Mouse (Mus musculus) right cerebral cortex, postnatal 4 days (tissue): ENCODE data around the gene Sorcs2.

Experiments used
- DNase-seq: peaks from one replicate; pipeline ENCODE4 v3.0.0-alpha.2; 2022

The Sorcs2 gene

DNA sequence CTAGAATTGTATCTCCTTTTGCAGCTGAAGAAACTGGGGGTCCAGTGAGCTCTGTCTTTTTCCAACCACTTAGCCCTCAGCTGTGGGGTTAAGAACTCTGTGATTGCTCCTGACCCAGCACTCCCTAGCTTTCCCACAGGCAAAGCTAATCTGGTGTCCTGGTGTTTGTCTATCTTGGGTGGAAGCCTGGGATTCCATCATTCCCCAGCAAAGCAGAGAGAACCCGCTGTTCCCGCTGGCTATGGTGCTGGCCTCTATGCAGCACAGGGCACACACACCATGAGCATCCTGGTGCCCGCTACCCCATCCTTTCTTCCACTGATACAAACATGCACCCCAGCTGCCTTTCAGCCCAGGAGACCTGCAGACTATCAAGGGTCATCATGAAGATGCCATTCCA lies 42.3 kb downstream of the Sorcs2 start:
- DNase-seq = no peak

DNA sequence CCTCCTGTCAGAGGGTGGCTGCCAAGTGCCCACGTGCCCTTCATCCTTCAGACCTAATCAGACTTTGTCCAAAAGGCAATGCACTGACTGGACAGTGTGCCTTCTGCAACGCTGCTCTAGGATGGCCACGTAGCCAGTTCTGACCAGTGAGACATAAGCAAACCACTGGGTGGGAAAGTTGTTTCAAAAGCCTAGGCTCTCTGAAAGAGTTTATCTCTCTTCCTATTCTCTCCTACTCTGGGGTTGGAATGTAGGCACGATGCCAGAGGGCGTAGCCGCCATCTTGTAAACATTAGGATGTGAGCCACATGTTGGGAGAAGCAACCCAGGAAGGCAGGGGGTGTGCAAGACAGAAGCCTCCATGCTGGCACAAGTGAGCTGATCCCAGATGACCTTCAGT lies 44.3 kb downstream of the Sorcs2 start:
- no peak for DNase-seq

DNA sequence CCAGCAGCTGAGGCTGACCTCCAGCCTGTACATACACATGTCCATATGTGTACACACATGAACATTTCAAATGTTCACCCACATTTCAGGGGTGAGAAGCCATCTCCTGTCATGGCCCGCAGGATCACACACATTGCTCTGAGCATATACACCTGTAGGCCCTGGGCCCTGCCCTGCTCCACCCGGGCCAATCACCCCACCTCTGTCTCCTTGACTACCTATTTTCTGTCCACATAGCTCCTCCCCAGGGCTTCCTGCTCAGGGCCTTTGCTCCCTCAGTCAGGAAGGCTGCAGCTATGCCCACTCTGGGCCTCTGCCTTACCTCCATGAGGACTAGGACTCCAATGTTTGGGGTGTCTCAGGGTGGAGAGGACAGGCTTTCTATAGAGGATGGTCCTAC lies 44.7 kb downstream of the Sorcs2 start:
- no peak for DNase-seq

DNA sequence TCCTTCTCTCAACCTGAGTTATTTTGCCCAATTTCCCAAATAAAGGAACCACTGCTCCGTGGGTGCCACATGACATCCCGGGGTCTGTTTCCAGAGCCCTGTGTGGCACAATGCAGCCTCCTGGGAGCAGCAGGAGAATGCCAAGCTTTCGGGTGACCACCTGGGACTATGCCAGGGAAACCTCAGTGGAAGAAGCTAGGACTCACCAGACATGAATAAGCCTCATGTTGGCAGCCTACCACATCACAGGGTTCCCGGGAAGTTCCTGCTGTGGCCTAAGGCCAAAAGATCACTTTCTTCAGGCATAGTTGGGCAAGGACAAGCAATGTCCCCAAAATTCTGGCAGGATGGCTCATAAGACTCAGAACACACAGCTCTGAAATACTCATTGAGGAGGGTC lies 51.2 kb downstream of the Sorcs2 start:
- DNase-seq = no peak

DNA sequence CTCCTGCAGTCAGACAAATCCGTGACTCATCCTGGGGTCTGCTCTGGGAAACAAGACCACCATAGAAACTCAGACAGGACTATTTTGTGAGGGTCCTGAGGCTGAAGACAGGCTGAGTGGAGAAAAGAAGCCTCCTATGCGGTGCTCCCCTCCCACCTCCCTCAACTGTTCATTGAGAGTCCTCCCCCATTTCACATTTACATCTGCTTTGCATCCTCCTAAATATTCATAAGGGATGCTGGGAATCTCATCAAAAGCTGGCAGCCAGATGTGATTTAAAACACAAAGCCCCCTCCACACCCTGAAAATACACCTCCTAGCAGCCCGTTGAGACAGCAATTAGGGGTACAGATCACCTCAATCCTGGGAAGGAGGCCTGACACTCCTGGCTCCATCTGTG lies 58.7 kb downstream of the Sorcs2 start:
- no peak for DNase-seq

DNA sequence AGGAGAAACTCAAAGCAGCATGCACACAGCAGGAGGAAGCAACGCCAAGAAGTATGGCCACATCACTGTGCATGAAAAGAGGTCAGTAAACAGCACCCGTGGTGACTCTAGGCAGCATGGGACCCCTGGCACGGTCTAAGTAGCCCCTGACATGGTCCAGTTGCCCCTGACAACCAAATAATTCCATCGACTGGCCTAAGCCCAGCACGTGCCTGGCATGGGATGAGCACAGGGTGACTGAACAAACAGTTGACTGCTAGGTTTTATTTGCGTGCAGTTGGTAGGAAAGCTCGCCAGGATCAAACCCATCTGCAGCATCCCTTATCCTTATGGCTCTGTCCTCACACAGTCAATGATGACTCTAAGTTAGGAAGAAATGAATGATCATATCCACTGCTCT lies 61.7 kb downstream of the Sorcs2 start:
- DNase-seq = no peak

DNA sequence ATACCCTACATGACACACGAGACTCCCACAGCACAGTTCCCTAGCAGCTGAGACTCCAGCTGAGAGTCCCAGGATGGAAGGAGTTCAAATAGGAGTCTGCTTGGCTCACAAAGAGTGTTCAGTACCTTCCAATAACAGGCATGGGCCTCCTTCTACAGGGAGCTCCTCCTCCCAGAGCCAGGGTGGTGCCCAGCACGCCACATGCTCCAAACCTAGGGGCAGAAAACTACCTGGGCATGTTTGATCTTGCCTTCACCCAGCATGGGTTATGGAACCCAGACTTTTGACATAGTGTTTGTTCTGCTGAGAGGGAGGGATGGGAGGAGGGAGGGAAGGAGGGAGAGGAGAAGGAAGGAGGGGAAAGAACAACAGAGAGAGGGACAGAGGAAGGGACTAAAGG lies 62.3 kb downstream of the Sorcs2 start:
- DNase-seq = no peak

DNA sequence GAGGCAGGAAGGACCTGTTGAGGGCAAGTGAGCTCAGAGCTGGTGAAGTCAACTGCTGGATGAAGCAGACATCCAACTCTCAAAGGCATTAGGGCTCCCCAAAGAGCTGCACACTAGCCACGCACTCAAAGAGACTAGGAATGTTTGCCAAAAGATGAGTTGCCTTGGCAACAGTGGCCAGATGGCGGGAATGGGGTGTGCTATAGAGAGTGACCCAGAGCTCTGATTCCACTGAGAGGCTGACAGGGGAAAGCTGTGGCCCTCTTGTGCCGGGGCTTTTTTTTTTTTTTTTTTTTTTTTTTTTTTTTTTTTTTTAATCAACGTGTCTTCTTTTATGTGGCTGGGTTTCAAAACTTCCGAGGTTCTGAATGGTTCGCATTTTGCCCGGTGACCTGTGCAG lies 63.7 kb downstream of the Sorcs2 start:
- DNase-seq = no peak

DNA sequence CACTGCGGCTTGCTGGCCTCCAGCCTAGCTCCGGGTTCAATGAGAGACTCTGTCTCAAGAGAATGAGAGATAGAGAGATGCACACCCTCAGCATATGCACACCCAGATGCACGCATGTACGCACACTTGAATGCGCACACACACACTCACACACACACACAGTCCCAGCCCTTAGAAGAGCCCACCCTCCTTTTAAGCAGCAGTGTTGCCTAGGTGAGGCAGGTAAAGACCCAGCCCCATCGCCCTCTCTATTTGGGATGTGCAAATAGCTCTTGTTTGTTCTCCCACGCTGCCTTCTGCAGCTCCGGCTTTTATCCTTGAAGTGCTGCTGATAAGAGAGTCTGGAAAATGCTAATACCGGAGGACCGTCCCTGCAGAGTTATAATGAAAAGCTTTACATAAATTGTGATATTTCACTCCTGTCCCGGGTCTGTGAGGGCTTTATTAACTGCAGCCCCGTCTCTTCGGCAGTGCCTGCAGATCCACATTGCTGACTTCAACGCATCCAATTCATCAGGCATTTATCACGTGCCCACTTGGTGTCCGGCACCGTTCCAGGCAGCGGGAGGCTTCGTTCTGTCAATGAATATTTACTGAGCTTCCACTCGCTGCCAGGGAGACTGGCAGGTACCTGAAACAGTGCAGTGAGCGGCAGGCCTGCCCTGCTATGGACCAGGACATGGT lies 67.3 kb downstream of the Sorcs2 start:
- DNase-seq = peak; percentile 38

DNA sequence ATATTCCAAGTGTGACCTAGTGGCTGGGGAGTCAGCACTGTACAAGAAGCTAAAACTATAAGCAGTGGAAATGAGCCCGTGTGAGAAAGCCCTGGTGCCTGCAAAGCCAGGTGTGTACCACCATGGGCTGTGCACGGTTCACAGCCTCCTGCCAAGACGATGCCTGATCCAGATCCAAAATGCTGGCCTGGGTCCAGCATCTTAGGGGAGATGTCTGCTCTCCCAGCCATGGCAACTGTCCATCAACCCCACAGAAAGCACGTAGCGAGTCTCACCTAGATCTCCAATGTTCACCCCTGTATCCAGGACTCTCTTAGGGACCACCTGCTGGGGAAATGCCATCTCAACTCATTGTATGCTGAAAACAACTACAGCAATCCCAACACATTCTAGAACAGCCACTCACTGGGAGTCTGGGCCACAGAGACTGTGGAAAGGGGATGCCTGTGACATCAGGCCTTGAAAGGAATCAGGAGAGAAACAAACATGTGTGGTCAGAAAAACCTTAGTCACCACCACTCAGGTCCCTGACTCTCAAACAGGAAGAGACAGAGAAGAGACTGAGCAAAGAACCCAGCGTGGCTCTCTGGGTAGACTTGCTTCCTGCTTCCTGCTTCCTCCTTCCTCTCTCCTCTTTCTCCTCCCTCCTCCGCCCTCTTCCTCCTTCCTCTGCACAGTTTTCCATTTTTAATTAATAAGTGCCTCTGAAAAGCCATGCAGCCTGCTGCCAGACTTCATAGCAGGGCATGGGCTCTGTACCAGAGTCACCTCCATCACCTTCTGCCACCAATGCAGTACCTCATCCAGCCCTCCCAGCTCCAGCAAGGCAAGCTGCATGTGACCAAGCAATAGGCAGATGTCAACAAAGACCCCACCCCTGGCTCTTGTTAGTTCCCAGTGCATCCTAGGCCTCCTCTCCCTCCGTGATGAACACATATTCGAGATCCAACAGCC lies 71.6 kb downstream of the Sorcs2 start:
- no peak for DNase-seq

DNA sequence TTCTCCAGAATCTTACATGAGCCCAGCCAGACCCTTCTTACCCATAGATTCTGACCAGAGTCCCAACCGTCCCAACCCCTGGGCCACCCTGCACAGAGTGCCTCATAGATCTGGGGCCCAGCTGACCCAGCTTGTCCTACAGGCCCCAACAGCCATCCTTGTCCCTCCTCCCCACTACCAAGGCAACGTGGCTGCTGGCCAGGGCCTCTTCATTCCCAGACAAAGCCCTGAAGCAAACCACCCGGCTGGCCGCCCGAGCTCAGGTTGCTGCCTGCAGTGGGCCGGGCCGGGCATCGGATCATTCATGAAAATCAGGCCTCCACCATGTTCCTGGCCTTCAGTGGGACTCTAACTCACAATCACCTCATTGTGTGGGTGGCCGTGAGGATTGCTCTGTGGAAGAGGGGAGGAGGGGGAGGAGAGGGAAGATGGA lies 73.8 kb downstream of the Sorcs2 start:
- DNase-seq = peak; percentile 74

DNA sequence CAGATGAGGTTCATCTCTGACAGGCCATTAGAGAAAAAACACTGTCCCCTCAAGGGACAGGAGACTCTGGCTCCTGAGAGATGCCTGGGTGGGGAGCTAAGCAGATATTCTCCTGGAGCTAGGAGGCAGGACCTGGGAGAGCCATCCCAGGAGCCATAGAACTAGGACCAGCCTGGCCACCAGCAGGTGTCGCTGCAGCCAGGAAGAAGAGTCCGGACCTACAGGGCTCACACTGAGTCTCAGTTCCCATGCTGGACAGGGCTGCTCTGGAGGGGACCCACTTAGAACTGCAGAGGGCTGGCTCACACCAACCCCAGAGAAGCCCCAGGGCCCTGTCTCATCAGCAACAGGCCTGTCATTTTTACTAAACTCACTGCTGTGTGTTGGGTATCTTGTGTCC lies 74.4 kb downstream of the Sorcs2 start:
- peak; percentile 75 for DNase-seq

DNA sequence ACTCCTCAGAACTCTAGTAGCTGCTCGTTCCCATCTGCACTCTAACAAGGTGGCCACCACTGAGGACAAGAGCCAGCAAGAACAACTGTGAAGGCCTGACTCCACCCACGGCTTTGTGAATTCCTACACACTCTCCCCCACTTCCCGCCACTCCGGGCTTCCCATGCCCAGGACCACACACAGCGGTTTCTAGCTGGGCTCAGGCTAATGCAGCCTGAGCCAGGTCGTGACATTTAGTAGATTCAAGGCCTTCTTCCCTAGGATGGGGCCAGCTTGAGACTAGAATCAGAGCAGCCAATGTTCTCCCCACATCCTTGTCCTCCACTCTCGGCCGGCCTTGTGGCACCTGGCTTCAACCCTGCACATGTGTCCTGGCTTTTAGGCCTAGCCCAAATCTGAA lies 76.4 kb downstream of the Sorcs2 start:
- DNase-seq = no peak

DNA sequence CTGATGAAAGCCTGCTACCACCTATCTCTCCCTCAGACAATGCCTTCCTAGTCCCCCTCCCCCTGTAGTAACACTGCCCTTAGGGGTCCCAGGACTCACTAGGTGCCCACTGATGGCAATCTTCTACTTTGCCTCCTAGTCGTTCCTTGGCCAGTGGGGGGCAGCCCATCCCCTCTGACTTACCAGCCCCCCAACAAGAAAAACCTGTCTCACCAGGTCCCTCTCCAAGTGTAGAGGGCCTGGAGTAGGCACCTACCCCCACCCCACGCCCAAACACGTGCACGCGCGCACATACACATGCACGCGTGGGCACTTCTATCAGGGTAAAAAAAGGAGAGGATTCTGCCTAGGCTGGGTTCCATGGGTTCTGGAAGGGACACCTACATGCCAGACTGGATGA lies 77.3 kb downstream of the Sorcs2 start:
- no peak for DNase-seq

DNA sequence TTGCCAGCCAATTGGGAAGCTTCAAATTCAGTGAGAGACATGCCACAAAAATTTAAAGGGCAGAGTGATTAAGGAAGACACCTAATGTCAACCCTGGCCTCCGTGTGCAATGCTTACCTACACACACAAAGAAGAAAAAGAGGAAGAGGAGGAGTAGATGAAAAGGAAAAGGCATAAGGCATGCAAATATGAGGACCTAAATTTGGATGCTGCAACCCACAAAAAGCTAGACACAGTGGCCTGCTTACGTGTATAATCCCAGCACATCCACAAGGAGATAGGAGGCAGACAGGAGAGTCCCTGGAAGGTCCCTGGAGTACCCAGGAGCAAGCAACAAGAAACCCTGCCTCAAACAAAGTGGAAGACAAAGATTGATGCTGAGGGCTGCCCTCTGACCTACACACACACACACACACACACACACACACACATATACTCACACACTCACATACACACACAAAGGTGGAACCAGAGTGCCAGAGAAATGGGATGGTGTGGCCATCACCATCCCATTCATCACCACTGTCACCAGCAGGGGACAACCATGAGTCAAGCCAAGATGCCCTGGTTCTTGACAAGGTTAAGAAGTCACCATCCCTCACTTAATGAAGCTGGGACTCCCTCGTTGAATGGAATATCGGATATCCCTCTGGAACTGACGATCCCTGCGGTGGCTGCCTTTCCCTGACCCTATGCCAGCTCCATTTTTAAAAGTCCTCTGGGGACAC lies 80.1 kb downstream of the Sorcs2 start:
- DNase-seq = no peak

DNA sequence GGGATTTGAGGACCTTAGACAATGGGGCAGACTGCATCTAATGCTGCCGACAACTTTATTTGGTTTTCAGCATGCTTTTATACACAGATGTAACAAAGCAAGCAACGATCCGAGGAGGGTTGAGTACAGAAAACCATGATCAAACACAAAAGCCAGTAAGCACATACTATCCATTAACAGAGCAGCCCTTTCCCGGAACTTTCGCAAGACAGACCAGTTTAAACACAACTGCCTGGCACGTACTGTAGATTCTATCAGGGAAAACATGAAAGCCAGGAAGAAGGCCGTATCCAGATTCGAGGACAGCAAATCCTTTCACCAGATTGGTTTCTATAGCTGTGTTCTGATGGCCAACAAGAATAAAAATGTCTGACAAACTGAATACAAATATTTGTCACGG lies 82.8 kb downstream of the Sorcs2 start:
- DNase-seq = no peak

DNA sequence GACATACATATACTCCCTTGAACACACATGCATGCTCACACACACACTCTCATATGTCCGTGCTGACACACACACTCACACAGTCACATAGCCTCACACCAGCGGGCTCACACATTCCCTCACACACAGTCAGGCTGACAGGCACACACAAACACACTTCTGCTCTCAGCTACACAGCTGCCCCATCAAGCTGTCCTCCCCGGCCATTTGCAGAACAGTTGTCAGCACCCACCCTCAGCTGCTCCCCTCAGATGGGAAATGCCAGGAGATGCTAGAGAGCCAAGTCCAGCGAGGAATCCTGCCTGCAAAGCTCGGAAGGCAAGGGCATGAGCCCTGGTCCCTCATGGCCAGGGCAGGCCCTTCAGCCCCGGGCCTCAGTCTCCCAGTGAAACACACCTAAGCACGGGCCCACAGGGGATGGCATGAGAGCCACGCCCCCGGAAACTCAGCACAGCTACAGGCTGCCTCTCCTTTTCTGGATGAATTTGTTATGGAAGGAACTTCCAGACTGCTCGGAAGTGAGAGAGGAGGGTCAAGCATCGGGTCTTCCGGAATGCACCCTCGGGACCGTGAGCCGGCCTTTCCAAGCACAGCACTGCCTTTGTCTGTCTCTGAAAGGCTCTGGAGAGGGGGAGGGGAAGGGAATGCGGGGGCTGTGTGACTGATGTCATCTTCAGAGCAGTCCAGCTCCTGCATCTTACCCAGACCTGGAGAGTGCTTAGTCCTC lies 84.4 kb downstream of the Sorcs2 start:
- peak; percentile 19 for DNase-seq

DNA sequence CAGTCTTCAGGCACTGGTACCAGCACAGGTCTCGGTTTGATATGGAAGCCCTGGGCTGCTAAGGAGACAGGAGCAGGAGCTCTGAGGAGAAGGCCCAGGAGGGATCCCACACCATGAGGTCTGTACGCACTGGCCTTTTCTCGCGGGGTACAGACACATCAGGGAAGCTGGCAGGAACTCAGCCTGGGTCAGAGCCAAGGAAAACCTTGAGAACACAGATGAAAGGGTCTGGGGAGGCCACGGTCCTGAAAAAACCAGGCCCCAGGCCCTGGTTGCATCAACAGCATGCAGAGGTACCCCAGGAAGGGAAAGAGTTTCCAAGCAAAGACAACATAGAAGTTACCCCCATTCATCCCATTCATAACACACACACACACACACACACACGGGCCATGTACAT lies 85.0 kb downstream of the Sorcs2 start:
- DNase-seq = peak; percentile 18

DNA sequence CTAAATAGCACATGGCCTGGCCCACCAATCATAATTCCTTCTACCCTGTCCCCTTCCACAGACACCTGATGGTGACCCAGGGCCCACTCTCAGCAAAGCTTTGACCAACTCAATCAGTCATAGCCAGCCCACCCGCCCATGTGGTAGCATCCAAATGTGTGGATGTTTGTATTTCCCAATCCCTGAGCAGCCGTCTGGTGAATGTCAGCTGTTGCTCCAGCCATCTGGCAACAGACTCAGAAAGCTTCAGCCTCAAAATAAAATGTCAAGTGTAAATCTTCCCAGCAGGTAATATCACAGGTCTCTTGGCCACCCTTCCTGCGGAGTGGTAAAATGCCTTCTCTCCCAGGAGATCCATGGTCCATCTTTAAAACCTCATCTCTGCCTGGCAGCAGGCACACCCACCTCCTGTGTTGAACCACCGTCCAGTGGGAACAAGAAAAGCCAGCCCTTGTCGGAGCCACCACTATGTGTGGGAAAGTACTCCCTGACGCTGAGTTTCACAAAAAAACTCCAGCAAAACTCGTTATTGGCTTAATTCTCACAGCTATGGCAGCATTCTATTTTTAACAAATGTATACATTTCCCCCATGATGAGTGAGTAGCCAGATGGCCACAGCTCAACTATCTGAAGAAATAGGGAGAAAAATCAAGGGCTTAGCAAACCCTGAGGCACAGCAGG lies 93.5 kb downstream of the Sorcs2 start:
- DNase-seq = no peak

DNA sequence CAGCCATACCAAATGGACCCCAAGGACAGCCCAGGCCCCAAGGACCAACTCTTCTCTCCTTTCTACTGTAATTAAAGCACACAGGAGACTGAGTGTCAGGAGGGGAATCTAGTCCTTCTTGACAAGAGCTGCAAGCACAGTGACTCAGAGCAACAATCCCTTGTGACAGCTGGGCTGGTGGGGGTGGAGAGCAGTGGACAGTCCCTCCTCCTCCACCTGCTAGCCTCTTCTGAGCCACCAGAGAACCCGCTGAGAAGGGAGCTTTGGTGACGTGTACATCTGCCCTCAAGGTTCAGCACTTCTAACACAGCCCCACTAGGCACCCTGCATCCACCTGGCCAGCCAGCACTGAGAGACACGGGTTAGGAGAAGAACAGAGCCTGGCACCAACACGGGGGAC lies 96.8 kb downstream of the Sorcs2 start:
- DNase-seq = no peak

DNA sequence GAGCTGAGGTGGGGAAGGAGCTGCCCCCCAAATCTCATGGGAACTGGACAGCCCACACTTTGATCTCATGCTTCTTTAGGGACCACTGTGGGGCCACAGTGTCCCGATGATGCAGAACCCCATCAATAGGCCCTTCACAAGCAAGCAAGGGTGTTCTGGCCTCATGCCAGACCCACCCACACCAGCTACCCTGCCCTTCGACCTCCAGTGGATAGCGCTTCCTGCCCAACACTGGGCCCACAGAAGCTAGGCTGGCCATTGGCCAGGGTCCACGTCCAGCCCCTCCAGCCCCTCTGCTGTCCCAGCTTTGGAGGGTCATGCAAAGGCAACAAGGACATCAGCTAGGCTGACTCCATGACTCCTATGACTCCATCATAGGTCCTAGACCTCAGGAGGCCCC lies 99.9 kb downstream of the Sorcs2 start:
- DNase-seq = no peak

DNA sequence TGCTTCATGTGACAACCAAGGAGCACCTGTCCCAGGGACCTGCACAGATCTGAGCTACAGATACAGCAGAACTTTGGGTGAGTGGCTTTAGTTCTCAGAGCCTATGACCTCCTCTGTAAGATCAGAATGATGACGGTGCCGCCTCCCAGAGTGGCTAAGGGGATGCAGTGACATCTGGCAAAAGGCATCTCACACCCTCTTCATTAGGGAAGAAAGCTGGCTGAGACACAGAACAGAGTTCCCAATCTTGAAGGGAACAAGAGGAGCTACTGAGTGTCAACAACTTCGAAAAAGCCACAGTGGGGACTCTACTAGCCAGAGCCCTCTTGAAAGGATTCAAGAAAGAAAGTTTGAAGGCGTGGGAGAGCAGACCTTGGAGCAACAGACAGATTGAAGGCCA lies 100.7 kb downstream of the Sorcs2 start:
- DNase-seq = no peak
